Mouse (Mus musculus) effector memory CD4-positive, alpha-beta T cell, adult 5 months (primary cell): ENCODE measurements around the gene Wfdc15b. TPM values are rescaled to one million over a fixed set of nuclear protein-coding genes. Genes with fewer than 3 reads are reported as not detected.

Experiments used
- polyA plus RNA-seq: library from polyadenylated mRNA; unstranded; fragments of 100-300 nt; shearing (Covaris generic); gene quantifications from one replicate; pipeline ENCODE4 v1.2.1, GENCODE M21; 2017

The Wfdc15b gene
- polyA plus RNA-seq = not detected

DNA sequence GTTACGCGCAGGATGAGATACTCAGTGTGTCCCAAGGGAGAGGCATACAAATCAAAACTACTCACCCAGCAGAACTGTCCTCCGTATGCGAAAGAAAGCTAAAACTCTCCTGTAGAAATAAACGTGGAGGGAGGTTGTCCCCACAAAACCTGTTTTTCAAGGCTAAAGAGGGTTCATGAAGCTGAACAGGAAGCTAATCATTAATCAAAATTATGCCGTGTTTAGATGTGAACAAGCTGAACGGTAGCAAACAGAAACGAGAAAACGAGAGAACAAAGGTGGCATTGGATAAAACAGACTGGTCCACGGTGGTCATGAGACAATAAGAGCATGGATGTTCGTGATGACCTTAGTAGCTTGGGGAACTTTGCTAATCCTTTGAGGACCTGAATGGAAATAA, at the start of gene Wfdc15b:
TSS of gene Wfdc15b (minus strand) at position 139 of the 400 bp plus-strand sequence.

DNA sequence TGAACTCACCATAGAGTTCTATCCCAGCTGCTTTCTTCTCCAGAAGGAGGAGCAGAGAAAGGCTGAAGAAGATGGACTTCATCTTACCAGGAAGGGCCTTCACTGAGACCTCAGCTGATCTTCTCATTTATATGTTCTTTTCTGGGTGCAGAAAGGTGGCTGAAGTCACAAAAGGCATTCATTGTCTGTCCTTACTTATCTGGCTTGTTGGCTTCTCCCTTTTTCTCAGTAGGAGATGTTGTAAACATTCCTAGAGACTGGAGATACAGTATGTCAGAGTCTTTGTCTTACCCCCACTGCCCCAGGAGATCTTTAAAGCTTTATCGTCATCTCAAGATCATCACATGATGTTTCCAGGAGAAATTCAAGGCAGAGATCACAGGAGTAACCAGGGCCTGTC, 35.1 kb upstream of the Wfdc15b start, which contains the start of gene Svs3b:
TSS of gene Svs3b (minus strand) at position 101 of the 400 bp plus-strand sequence.

GRCm38 (mm10) chr2:164238366-164238765, 16.9 kb upstream of the Wfdc15b start, which contains the start of gene Svs2:
Gene Svs2 (minus strand): TSS chr2:164238466.

DNA sequence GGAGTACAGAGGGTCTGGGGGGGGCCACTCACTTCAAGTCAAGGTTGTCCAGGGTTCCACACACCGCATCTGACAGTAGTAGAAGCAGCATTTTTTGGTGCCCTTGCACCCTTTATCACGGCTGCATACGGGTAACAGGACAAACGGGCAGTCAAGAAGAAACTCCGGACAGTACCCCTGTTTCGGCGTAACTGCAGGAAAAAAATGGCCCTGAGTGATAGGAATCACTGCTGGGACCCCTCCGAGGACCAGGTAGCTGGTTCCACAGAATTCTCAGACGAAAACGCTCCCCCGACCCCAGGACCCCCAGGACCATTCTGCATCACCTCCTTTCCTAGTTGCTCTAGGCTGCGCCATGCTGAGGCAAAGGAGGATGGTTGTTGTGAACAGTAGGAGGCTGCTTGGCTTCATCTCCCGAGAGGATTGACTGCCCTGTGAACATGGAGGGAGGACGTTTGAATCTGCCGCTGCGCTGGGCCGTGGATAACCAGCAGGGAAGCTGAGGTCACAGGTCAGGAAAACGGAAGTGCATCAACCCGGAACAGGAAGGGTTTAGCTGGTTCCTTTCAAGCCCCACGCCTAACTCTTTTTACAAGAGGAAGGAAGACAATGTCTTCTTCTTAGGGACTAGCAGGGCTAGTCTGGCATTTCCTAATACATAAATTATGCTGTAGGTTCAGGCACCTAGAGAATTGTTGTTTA, 21.7 kb downstream of the Wfdc15b start, which contains the start of gene Wfdc15a:
TSS of gene Wfdc15a (minus strand) at position 505 of the 702 bp plus-strand sequence.

GRCm38 (mm10) chr2:164190576-164190975, 30.9 kb downstream of the Wfdc15b start, which contains the start of gene Wfdc12:
Gene Wfdc12 (minus strand): TSS chr2:164190608.

GRCm38 (mm10) chr2:164182692-164183255, 38.7 kb downstream of the Wfdc15b start, which contains the start of gene Wfdc5:
Gene Wfdc5 (minus strand): TSS chr2:164182742.

GRCm38 (mm10) chr2:164170902-164171301, 50.6 kb downstream of the Wfdc15b start, which contains the start of gene Kcns1:
Gene Kcns1 (minus strand): TSS chr2:164171113.

Other genes starting within 250 kb of the Wfdc15b start
- 131 TPM for gene Ywhab, start 226.7 kb downstream of the Wfdc15b start, polyA plus RNA-seq
- not detected for gene Pabpc1l, start 196.2 kb downstream of the Wfdc15b start, polyA plus RNA-seq
- gene Stk4, start 151.3 kb downstream of the Wfdc15b start, polyA plus RNA-seq = 364 TPM
- gene Tomm34, start 150.5 kb downstream of the Wfdc15b start, polyA plus RNA-seq = 133 TPM
- not detected for gene Kcns1, start 50.5 kb downstream of the Wfdc15b start, polyA plus RNA-seq
- not detected for gene Wfdc5, start 38.9 kb downstream of the Wfdc15b start, polyA plus RNA-seq
- not detected for gene Wfdc12, start 31.1 kb downstream of the Wfdc15b start, polyA plus RNA-seq
- not detected for gene Wfdc15a, start 21.5 kb downstream of the Wfdc15b start, polyA plus RNA-seq
- not detected for gene Svs2, start 16.8 kb upstream of the Wfdc15b start, polyA plus RNA-seq
- not detected for gene Svs3b, start 35.0 kb upstream of the Wfdc15b start, polyA plus RNA-seq
- not detected for gene Svs4, start 56.8 kb upstream of the Wfdc15b start, polyA plus RNA-seq
- gene Svs3a, start 67.6 kb upstream of the Wfdc15b start, polyA plus RNA-seq = not detected
- gene Svs6, start 95.1 kb upstream of the Wfdc15b start, polyA plus RNA-seq = not detected
- not detected for gene Svs5, start 111.1 kb upstream of the Wfdc15b start, polyA plus RNA-seq
- gene Slpi, start 167.4 kb upstream of the Wfdc15b start, polyA plus RNA-seq = 9.0 TPM
- gene Rbpjl, start 181.5 kb upstream of the Wfdc15b start, polyA plus RNA-seq = not detected
- gene Matn4, start 183.5 kb upstream of the Wfdc15b start, polyA plus RNA-seq = not detected
- 0.64 TPM for gene Sdc4, start 222.2 kb upstream of the Wfdc15b start, polyA plus RNA-seq
- gene Sys1, start 235.3 kb upstream of the Wfdc15b start, polyA plus RNA-seq = 81.1 TPM
- gene Gm20458, start 239.3 kb upstream of the Wfdc15b start, polyA plus RNA-seq = 6.5 TPM